Mouse (Mus musculus): ENCODE measurements around the gene Nfx1. TPM values are rescaled to one million over a fixed set of nuclear protein-coding genes. Genes with fewer than 3 reads are reported as not detected.
A peak's percentile ranks its signal among the peaks of the same experiment; 100 is the strongest.
"Not testable (repeated sequence)": the region's sequence is repeated elsewhere in the genome, so short reads cannot be mapped to it uniquely, and the experiment has no call there.

Gene Nfx1
- polyA plus RNA-seq (2015; fragmentation: Nextera tagmentation; extraction: Ambion mirVana) = 69.1 and 70.5 TPM in 2 replicates

GRCm38 (mm10) chr4:40970842-40971701 is at the start of gene Nfx1:
Gene Nfx1, plus strand, starts transcription at chr4:40970906.
- ATAC-seq = peak; percentile 96
- Histone ChIP-seq H3K4me2 (ENCODE audit: low read depth, low read length) (peak within 1 kb of the TSS; percentile 73), H3K4me3 (ENCODE audit: low read length) (peak within 1 kb of the TSS; percentile 96), H3K27me3 (replicated peaks; ENCODE audit: control insufficient read depth, insufficient read depth, low read length) (no peaks in the 10 kb centered on the region), H3K9ac (ENCODE audit: low read depth, low read length) (peak within 1 kb of the TSS; percentile 91), H3K4me1 (ENCODE audit: control insufficient read depth, insufficient read depth, low read length) (peaks cover 11% of the 10 kb centered on the region; the same call in 1 of the 2 replicates), H3K9me3 (ENCODE audit: control insufficient read depth, low read length) (no peaks in the 10 kb centered on the region), H3K27ac (ENCODE audit: low read length) (peak within 1 kb of the TSS; percentile 97), H3K36me3 (ENCODE audit: control insufficient read depth, insufficient read depth, low read length) (peaks cover 3% of the 10 kb centered on the region)
- WGBS = under 1% methylated on average over 85 of the region's 85 CpGs

DNA sequence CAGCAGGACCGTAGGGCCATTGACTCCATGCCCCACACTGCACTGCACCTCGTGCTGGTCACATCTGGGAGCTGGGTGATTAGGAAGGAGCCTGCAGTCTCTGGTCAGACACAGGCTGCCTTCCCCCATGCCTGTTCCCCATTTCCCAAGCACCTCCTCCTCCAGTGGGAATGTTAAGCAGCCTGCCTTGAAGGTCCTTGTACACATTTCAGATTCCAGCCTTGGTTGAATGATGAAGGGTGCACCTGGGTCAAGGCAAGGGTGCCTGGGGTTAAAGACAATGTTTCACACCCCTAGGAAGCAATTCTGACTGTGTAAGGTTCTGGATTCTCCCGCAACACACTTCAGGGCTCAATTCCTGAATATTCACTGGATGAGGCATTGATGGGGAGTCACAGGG is 49.4 kb upstream of the Nfx1 start:
- H3K36me3 ChIP-seq (ENCODE audit: control insufficient read depth, insufficient read depth, low read length) = no peaks in the 10 kb centered on the region
- no peak overlapping the region for H3K4me2 ChIP-seq (ENCODE audit: low read depth, low read length)
- no peak overlapping the region for H3K27ac ChIP-seq (ENCODE audit: low read length)
- no peaks in the 10 kb centered on the region for H3K27me3 ChIP-seq (replicated peaks; ENCODE audit: control insufficient read depth, insufficient read depth, low read length)
- H3K9ac ChIP-seq (ENCODE audit: low read depth, low read length) = no peak overlapping the region
- no peak for ATAC-seq
- WGBS = 69% methylated on average over 3 of the region's 3 CpGs
- H3K9me3 ChIP-seq (ENCODE audit: control insufficient read depth, low read length) = no peaks in the 10 kb centered on the region
- no peaks in the 10 kb centered on the region for H3K4me1 ChIP-seq (ENCODE audit: control insufficient read depth, insufficient read depth, low read length)
- no peak overlapping the region for H3K4me3 ChIP-seq (ENCODE audit: low read length)

DNA sequence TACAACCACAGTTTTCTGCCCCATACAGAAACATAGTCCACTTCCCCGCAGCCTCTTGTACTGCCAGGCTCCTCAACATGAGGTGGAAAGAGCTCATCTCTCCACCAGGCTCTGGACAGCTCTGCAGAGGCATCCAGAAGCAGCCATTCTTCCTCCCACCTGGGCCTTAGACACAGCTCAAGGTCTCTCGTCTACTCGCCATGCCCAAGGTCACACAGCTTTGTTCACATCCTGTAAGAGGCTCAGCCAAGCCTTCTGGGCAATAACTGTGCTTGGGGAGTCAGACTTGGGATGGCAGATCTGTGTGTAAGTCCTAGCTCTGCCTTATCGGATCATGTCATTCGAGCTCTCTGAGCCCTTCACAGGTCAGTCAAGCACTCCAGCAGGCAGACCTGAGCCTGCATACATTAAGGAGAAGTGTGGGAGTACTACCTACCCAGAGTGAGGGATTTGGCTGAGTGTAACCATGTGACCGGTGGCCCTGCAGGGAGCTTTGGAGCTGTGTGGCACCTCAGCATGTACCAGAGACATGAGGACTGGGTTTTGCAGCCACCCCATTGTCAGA is 47.5 kb upstream of the Nfx1 start:
- no peaks in the 10 kb centered on the region for H3K4me1 ChIP-seq (ENCODE audit: control insufficient read depth, insufficient read depth, low read length)
- no peak for ATAC-seq
- WGBS = 77% methylated on average over 6 of the region's 6 CpGs
- no peaks in the 10 kb centered on the region for H3K27me3 ChIP-seq (replicated peaks; ENCODE audit: control insufficient read depth, insufficient read depth, low read length)
- no peak overlapping the region for H3K4me3 ChIP-seq (ENCODE audit: low read length)
- no peaks in the 10 kb centered on the region for H3K9me3 ChIP-seq (ENCODE audit: control insufficient read depth, low read length)
- H3K36me3 ChIP-seq (ENCODE audit: control insufficient read depth, insufficient read depth, low read length) = no peaks in the 10 kb centered on the region
- no peak overlapping the region for H3K4me2 ChIP-seq (ENCODE audit: low read depth, low read length)
- H3K9ac ChIP-seq (ENCODE audit: low read depth, low read length) = no peak overlapping the region
- no peak overlapping the region for H3K27ac ChIP-seq (ENCODE audit: low read length)

GRCm38 (mm10) chr4:40925568-40925967 is 45.1 kb upstream of the Nfx1 start:
- H3K27me3 ChIP-seq (replicated peaks; ENCODE audit: control insufficient read depth, insufficient read depth, low read length) = no peaks in the 10 kb centered on the region
- H3K4me2 ChIP-seq (ENCODE audit: low read depth, low read length) = no peak overlapping the region
- ATAC-seq = no peak
- H3K36me3 ChIP-seq (ENCODE audit: control insufficient read depth, insufficient read depth, low read length) = no peaks in the 10 kb centered on the region
- WGBS = 54% methylated on average over 3 of the region's 3 CpGs
- H3K4me1 ChIP-seq (ENCODE audit: control insufficient read depth, insufficient read depth, low read length) = no peaks in the 10 kb centered on the region
- H3K9ac ChIP-seq (ENCODE audit: low read depth, low read length) = no peak overlapping the region
- H3K4me3 ChIP-seq (ENCODE audit: low read length) = no peak overlapping the region
- H3K9me3 ChIP-seq (ENCODE audit: control insufficient read depth, low read length) = no peaks in the 10 kb centered on the region
- no peak overlapping the region for H3K27ac ChIP-seq (ENCODE audit: low read length)

- 88% methylated on average over 7 of the region's 7 CpGs for WGBS
- no peak overlapping the region for H3K4me3 ChIP-seq (ENCODE audit: low read length)
- H3K27ac ChIP-seq (ENCODE audit: low read length) = no peak overlapping the region
- no peak overlapping the region for H3K4me2 ChIP-seq (ENCODE audit: low read depth, low read length)
- H3K9me3 ChIP-seq (ENCODE audit: control insufficient read depth, low read length) = no peaks in the 10 kb centered on the region
- H3K36me3 ChIP-seq (ENCODE audit: control insufficient read depth, insufficient read depth, low read length) = 0 out of 2 replicates have a peak, but pooled peaks cover 2% of the 10 kb centered on the region
- H3K27me3 ChIP-seq (replicated peaks; ENCODE audit: control insufficient read depth, insufficient read depth, low read length) = no peaks in the 10 kb centered on the region
- no peaks in the 10 kb centered on the region for H3K4me1 ChIP-seq (ENCODE audit: control insufficient read depth, insufficient read depth, low read length)
- H3K9ac ChIP-seq (ENCODE audit: low read depth, low read length) = no peak overlapping the region
- no peak for ATAC-seq
Measured at GRCm38 (mm10) chr4:40929046-40929445, 41.7 kb upstream of the Nfx1 start.

DNA sequence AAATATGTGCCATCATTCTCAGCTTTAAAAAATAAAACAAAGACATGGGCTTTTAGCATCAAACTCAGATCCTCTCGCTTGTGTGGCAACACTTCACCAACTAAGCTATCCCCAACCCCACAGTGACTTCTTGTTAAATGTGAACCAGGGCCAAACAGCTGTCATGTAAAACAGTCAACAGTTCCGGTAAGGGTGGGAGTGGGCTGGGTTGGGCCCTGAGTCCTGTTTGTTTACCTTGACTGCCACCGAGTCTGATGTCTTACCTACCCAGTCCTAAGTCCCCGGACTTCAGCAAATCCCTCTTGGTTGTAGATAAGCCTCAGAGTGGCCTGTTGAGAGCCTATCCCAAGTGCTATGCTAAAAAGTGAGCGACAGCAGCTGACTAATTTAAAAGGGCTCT is 37.0 kb upstream of the Nfx1 start:
- no peak overlapping the region for H3K27ac ChIP-seq (ENCODE audit: low read length)
- H3K36me3 ChIP-seq (ENCODE audit: control insufficient read depth, insufficient read depth, low read length) = peaks cover 22% of the 10 kb centered on the region
- H3K4me1 ChIP-seq (ENCODE audit: control insufficient read depth, insufficient read depth, low read length) = no peaks in the 10 kb centered on the region
- no peak overlapping the region for H3K4me2 ChIP-seq (ENCODE audit: low read depth, low read length)
- H3K4me3 ChIP-seq (ENCODE audit: low read length) = no peak overlapping the region
- no peaks in the 10 kb centered on the region for H3K9me3 ChIP-seq (ENCODE audit: control insufficient read depth, low read length)
- 80% methylated on average over 5 of the region's 5 CpGs for WGBS
- ATAC-seq = no peak
- H3K27me3 ChIP-seq (replicated peaks; ENCODE audit: control insufficient read depth, insufficient read depth, low read length) = no peaks in the 10 kb centered on the region
- no peak overlapping the region for H3K9ac ChIP-seq (ENCODE audit: low read depth, low read length)

DNA sequence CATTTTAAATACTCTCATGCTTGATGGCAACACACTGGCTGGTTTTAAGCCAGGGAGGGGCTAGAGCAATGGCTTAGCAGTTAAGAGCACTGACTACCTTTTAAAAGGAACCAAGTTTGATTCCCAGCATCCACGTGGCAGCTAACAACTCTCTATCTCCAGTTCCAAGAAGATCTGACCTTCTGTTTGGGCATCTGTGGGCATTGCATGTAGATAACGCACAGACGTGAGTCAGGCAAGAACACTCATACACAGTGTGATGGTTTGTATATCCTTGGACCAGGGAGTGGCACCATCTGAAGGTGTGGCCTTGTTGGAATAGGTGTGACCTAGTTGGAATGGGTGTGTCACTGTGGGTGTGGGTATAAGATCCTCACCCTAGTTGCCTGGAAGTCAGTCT is 36.3 kb upstream of the Nfx1 start:
- not testable (repeated sequence) for H3K9ac ChIP-seq (ENCODE audit: low read depth, low read length); H3K9me3 ChIP-seq (ENCODE audit: control insufficient read depth, low read length); ATAC-seq; H3K27me3 ChIP-seq (replicated peaks; ENCODE audit: control insufficient read depth, insufficient read depth, low read length); H3K4me3 ChIP-seq (ENCODE audit: low read length); H3K4me1 ChIP-seq (ENCODE audit: control insufficient read depth, insufficient read depth, low read length); H3K27ac ChIP-seq (ENCODE audit: low read length); H3K4me2 ChIP-seq (ENCODE audit: low read depth, low read length)
- WGBS = 83% methylated on average over 3 of the region's 3 CpGs
- H3K36me3 ChIP-seq (ENCODE audit: control insufficient read depth, insufficient read depth, low read length) = peaks cover 27% of the 10 kb centered on the region

GRCm38 (mm10) chr4:40936175-40936839 is 34.4 kb upstream of the Nfx1 start:
- 83% methylated on average over 9 of the region's 9 CpGs for WGBS
- H3K9me3 ChIP-seq (ENCODE audit: control insufficient read depth, low read length) = no peaks in the 10 kb centered on the region
- peaks cover 42% of the 10 kb centered on the region for H3K36me3 ChIP-seq (ENCODE audit: control insufficient read depth, insufficient read depth, low read length)
- 0 out of 2 replicates have a peak, but pooled peaks have one; percentile 21 for ATAC-seq
- no peak overlapping the region for H3K4me2 ChIP-seq (ENCODE audit: low read depth, low read length)
- no peak overlapping the region for H3K27ac ChIP-seq (ENCODE audit: low read length)
- H3K27me3 ChIP-seq (replicated peaks; ENCODE audit: control insufficient read depth, insufficient read depth, low read length) = no peaks in the 10 kb centered on the region
- H3K4me3 ChIP-seq (ENCODE audit: low read length) = no peak overlapping the region
- no peak overlapping the region for H3K9ac ChIP-seq (ENCODE audit: low read depth, low read length)
- no peaks in the 10 kb centered on the region for H3K4me1 ChIP-seq (ENCODE audit: control insufficient read depth, insufficient read depth, low read length)

DNA sequence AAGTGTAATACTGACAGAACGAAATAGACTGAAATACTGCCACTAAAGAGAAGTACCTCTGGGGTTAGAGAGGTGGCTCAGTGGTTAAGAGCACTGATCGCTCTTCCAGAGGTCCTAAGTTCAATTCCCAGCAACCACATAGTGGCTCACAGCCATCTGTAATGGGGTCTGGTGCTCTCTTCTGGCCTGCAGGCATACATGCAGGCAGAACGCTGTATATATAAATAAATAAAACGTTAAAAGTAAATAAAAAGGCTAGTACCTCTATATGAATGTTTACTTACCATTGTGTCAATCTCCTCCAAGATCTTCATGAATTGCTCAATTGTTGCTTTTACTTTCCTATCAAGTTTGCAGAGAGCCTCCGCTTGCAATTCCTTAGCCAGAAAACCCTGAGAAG is 31.9 kb upstream of the Nfx1 start:
- Histone ChIP-seq H3K4me1 (ENCODE audit: control insufficient read depth, insufficient read depth, low read length) (no peaks in the 10 kb centered on the region), H3K9me3 (ENCODE audit: control insufficient read depth, low read length) (no peaks in the 10 kb centered on the region), H3K4me3 (ENCODE audit: low read length) (no peak overlapping the region), H3K27ac (ENCODE audit: low read length) (no peak overlapping the region), H3K9ac (ENCODE audit: low read depth, low read length) (no peak overlapping the region), H3K27me3 (replicated peaks; ENCODE audit: control insufficient read depth, insufficient read depth, low read length) (no peaks in the 10 kb centered on the region), H3K4me2 (ENCODE audit: low read depth, low read length) (no peak overlapping the region), H3K36me3 (ENCODE audit: control insufficient read depth, insufficient read depth, low read length) (peaks cover 40% of the 10 kb centered on the region)
- no peak for ATAC-seq
- 93% methylated on average over 5 of the region's 5 CpGs for WGBS

Measured in intestine, embryonic 16.5 days (tissue).